Mouse (Mus musculus): ENCODE data around the gene Etv5. TPM values are rescaled to one million over a fixed set of nuclear protein-coding genes. Genes with fewer than 3 reads are reported as not detected.

The Etv5 gene
- total and polyA plus RNA-seq, 3 experiments: 15.6 to 84.7 (median 18.0) TPM

DNA sequence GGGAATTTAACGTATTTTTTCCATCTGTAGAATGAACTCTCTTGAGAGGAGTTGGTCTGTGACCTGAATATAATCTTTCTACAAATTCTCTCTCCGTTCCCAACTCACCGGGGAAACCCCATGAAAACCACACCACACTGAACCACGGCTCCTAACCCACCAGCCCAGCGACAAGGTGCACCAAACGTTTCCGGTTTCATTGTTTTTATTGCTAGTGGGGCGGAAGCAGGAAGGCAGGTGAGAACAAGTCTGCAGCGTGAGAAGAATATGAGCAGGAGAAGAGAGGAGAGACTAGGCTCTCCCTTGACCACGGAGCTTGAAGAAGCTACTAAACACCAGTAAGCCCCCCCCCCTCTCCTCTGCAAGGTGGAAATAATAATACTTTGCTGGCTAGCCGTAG lies 26.9 kb upstream of the Etv5 start:
- Histone ChIP-seq H3K9me3 (replicated peaks) (no peaks in the 10 kb centered on the region), H3K36me3 (replicated peaks) (no peaks in the 10 kb centered on the region), H3K4me1 (ENCODE audit: insufficient read depth, low read depth, low read length) (no peaks in the 10 kb centered on the region), H3K27me3 (ENCODE audit: insufficient read depth, low read length) (peaks cover 23% of the 10 kb centered on the region), H3K4me3 (ENCODE audit: low read depth, low read length) (no peak overlapping the region)
- no peak for DNase-seq (ENCODE audit: low spot score)
- no peak for ATAC-seq (ENCODE audit: extremely low read depth, insufficient number of reproducible peaks, low FRiP score, poor library complexity, severe bottlenecking)
- no peak for TF ChIP-seq CTCF (IDR thresholded peaks at IDR 0.05; ENCODE audit: low read depth, low read length)
- no peak for TF ChIP-seq GATA1 (IDR thresholded peaks at IDR 0.05; ENCODE audit: borderline replicate concordance, low read length)
- no peak for TF ChIP-seq GATA2 (IDR thresholded peaks at IDR 0.05; ENCODE audit: borderline replicate concordance, low read depth, low read length)
- no peak for TF ChIP-seq TAL1 (conservative IDR thresholded peaks at IDR 0.05; ENCODE audit: low read depth, low read length)

DNA sequence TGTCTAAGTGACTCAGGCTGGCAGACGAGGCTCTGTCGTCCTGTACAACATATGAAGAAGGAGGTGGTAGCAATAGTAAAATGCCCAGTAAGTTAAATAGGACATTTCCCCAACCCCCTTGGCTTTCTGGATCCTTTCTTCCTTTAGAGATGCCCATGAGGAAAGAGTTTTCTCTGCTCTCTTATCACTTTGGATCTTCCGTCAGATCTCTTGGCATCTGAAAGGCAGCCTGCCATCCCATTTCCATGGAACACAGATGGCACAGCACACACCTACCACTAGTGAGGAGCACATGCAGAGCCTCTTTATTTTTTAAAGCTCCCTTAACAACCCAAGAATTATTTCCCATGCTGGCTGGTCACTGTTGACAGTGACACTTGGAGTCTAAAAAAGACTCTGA lies 22.7 kb upstream of the Etv5 start:
- no peak for TF ChIP-seq GATA2 (IDR thresholded peaks at IDR 0.05; ENCODE audit: borderline replicate concordance, low read depth, low read length)
- TF ChIP-seq TAL1 (conservative IDR thresholded peaks at IDR 0.05; ENCODE audit: low read depth, low read length): no peak
- no peak for TF ChIP-seq GATA1 (IDR thresholded peaks at IDR 0.05; ENCODE audit: borderline replicate concordance, low read length)
- TF ChIP-seq CTCF (IDR thresholded peaks at IDR 0.05; ENCODE audit: low read depth, low read length): no peak
- TF ChIP-seq POLR2AphosphoS5 (IDR thresholded peaks at IDR 0.05; ENCODE audit: insufficient replicate concordance, low read depth, low read length): no peak
- ATAC-seq (ENCODE audit: extremely low read depth, insufficient number of reproducible peaks, low FRiP score, poor library complexity, severe bottlenecking): no peak
- Histone ChIP-seq H3K9me3 (replicated peaks) (no peaks in the 10 kb centered on the region), H3K36me3 (replicated peaks) (no peaks in the 10 kb centered on the region), H3K4me3 (ENCODE audit: low read depth, low read length) (no peak overlapping the region), H3K27me3 (ENCODE audit: insufficient read depth, low read length) (peaks cover 14% of the 10 kb centered on the region; the same call in 1 of the 2 replicates), H3K4me1 (ENCODE audit: insufficient read depth, low read depth, low read length) (no peaks in the 10 kb centered on the region)
- DNase-seq (ENCODE audit: low spot score): no peak

DNA sequence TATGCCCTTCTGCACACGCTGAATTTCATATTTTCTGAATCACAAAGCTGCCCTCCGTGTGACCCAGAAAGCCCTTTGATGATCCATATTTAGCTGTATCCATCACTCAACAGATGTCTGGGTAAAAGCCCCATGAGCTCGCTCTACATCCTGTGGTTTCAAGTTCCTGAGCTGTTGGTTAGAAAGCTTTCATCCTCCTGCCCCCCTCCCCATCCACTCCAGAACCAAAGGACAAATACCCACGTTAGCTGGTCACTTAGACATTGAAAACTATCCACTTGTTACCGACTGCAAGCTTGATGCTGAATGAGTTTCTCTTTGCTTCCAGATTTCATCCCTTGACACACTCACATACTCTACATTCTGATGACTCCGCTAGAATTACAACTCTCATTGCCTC lies 22.2 kb upstream of the Etv5 start:
- H3K4me1 ChIP-seq (ENCODE audit: insufficient read depth, low read depth, low read length): no peaks in the 10 kb centered on the region
- TF ChIP-seq CTCF (IDR thresholded peaks at IDR 0.05; ENCODE audit: low read depth, low read length) (no peak), GATA2 (IDR thresholded peaks at IDR 0.05; ENCODE audit: borderline replicate concordance, low read depth, low read length) (no peak), POLR2AphosphoS5 (IDR thresholded peaks at IDR 0.05; ENCODE audit: insufficient replicate concordance, low read depth, low read length) (no peak), TAL1 (conservative IDR thresholded peaks at IDR 0.05; ENCODE audit: low read depth, low read length) (no peak), GATA1 (IDR thresholded peaks at IDR 0.05; ENCODE audit: borderline replicate concordance, low read length) (no peak)
- H3K9me3 ChIP-seq (replicated peaks): no peaks in the 10 kb centered on the region
- DNase-seq (ENCODE audit: low spot score) (no peak), ATAC-seq (ENCODE audit: extremely low read depth, insufficient number of reproducible peaks, low FRiP score, poor library complexity, severe bottlenecking) (no peak)
- H3K36me3 ChIP-seq (replicated peaks): no peaks in the 10 kb centered on the region
- no peak overlapping the region for H3K4me3 ChIP-seq (ENCODE audit: low read depth, low read length)
- peaks cover 17% of the 10 kb centered on the region for H3K27me3 ChIP-seq (ENCODE audit: insufficient read depth, low read length)

DNA sequence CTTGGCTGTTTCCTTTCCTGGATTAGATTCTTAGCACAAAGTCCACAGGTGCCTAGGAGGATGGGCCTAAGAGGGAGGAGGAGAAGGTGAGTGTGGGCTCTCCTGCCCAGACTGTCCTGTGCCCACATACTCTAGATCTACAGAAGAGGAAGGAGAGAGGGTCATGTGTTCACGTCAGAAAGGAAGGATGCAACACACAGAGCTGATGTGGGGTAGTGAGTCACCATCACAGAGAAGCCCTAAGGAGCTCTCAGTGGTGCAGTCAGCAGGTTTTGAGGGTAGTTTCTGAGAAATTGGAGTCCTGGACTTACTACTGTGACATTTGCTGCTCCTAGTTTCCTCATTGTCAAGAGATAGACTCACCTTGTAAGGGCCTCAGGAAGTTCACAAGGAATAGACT lies 21.4 kb upstream of the Etv5 start:
- Histone ChIP-seq H3K27me3 (ENCODE audit: insufficient read depth, low read length) (peaks cover 18% of the 10 kb centered on the region), H3K4me3 (ENCODE audit: low read depth, low read length) (no peak overlapping the region), H3K9me3 (replicated peaks) (no peaks in the 10 kb centered on the region), H3K4me1 (ENCODE audit: insufficient read depth, low read depth, low read length) (no peaks in the 10 kb centered on the region), H3K36me3 (replicated peaks) (no peaks in the 10 kb centered on the region)
- ATAC-seq (ENCODE audit: extremely low read depth, insufficient number of reproducible peaks, low FRiP score, poor library complexity, severe bottlenecking): no peak
- no peak for DNase-seq (ENCODE audit: low spot score)
- no peak for TF ChIP-seq TAL1 (conservative IDR thresholded peaks at IDR 0.05; ENCODE audit: low read depth, low read length)
- no peak for TF ChIP-seq POLR2AphosphoS5 (IDR thresholded peaks at IDR 0.05; ENCODE audit: insufficient replicate concordance, low read depth, low read length)
- TF ChIP-seq CTCF (IDR thresholded peaks at IDR 0.05; ENCODE audit: low read depth, low read length): no peak
- no peak for TF ChIP-seq GATA2 (IDR thresholded peaks at IDR 0.05; ENCODE audit: borderline replicate concordance, low read depth, low read length)
- no peak for TF ChIP-seq GATA1 (IDR thresholded peaks at IDR 0.05; ENCODE audit: borderline replicate concordance, low read length)

DNA sequence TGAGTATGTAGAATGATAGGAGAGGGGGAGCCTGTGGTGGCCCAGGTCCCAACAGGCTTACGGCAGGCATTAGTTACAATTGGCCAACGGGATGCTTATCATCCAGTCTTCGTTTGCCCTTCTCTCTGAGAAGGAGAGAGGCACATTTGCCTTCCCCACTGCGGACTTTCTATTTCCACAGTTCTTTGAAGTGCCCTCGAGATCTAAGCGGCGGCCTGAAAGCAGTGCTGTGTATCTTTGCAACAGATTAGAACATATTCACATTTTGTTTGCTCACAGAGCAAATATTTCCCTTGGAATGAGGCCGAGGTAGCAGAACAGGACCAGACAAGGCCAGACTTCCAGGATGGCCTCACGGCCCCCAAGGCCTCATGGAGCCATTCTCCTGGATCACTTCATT lies 12.6 kb upstream of the Etv5 start:
- DNase-seq (ENCODE audit: low spot score) (no peak), ATAC-seq (ENCODE audit: extremely low read depth, insufficient number of reproducible peaks, low FRiP score, poor library complexity, severe bottlenecking) (no peak)
- H3K4me3 ChIP-seq (ENCODE audit: low read depth, low read length): no peak overlapping the region

DNA sequence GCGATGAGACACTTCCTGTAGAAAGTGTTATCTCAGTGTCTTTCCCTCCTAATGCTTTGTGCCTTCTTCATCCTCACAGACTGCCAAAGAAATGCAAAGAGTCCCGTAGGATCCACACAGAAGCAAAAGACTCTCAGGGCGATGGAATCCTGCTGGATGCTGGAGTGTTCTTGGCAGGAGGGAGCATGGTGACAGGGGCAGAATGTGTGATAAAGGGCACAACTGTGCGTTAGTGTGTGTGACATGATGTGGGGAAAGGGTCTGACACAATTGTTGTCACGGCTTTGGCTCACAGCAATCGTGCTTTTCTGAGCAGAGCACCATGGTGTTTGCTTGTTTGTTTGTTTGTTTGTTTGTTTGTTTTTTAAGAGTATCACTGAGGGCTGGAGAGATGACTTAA lies 8.6 kb upstream of the Etv5 start:
- TF ChIP-seq GATA2 (IDR thresholded peaks at IDR 0.05; ENCODE audit: borderline replicate concordance, low read depth, low read length) (no peak), CTCF (IDR thresholded peaks at IDR 0.05; ENCODE audit: low read depth, low read length) (no peak), GATA1 (IDR thresholded peaks at IDR 0.05; ENCODE audit: borderline replicate concordance, low read length) (no peak), POLR2AphosphoS5 (IDR thresholded peaks at IDR 0.05; ENCODE audit: insufficient replicate concordance, low read depth, low read length) (no peak), TAL1 (conservative IDR thresholded peaks at IDR 0.05; ENCODE audit: low read depth, low read length) (no peak)
- no peaks in the 10 kb centered on the region for H3K9me3 ChIP-seq (replicated peaks)
- H3K36me3 ChIP-seq (replicated peaks): no peaks in the 10 kb centered on the region
- DNase-seq (ENCODE audit: low spot score) (no peak), ATAC-seq (ENCODE audit: extremely low read depth, insufficient number of reproducible peaks, low FRiP score, poor library complexity, severe bottlenecking) (no peak)
- H3K4me1 ChIP-seq (ENCODE audit: insufficient read depth, low read depth, low read length): 0 out of 2 replicates have a peak, but pooled peaks cover 4% of the 10 kb centered on the region
- H3K4me3 ChIP-seq (ENCODE audit: low read depth, low read length): no peak overlapping the region
- peaks cover 30% of the 10 kb centered on the region for H3K27me3 ChIP-seq (ENCODE audit: insufficient read depth, low read length)

More for the DNA sequence above, 12.6 kb upstream of the Etv5 start:
- TF ChIP-seq GATA2 (IDR thresholded peaks at IDR 0.05; ENCODE audit: borderline replicate concordance, low read depth, low read length) (no peak), CTCF (IDR thresholded peaks at IDR 0.05; ENCODE audit: low read depth, low read length) (no peak), POLR2AphosphoS5 (IDR thresholded peaks at IDR 0.05; ENCODE audit: insufficient replicate concordance, low read depth, low read length) (no peak), GATA1 (IDR thresholded peaks at IDR 0.05; ENCODE audit: borderline replicate concordance, low read length) (no peak), TAL1 (conservative IDR thresholded peaks at IDR 0.05; ENCODE audit: low read depth, low read length) (no peak)
- H3K9me3 ChIP-seq (replicated peaks): no peaks in the 10 kb centered on the region
- no peaks in the 10 kb centered on the region for H3K36me3 ChIP-seq (replicated peaks)
- H3K27me3 ChIP-seq (ENCODE audit: insufficient read depth, low read length): peaks cover 30% of the 10 kb centered on the region
- no peaks in the 10 kb centered on the region for H3K4me1 ChIP-seq (ENCODE audit: insufficient read depth, low read depth, low read length)

Data from G1E (cell line).